15 mouse cellular contexts compared by ENCODE assay signal in genomic region chr4:95177753-95178152, GRCm38 (mm10).
"Had no signal": no experiment of that assay in that cellular context is flagged by ENCODE, and none has a peak within 500 bp of the region (broad histone marks: within the 10 kb centered on the region; RNA-seq: fewer than 3 reads in every experiment).

No protein-coding gene starts in this region.

- DNase-seq: kidney, postnatal 14 days; layer of hippocampus, adult 9-11 months; layer of hippocampus, postnatal 36 days; liver, embryonic 13.5 days; liver, postnatal 0 days; lung, postnatal 14 days; right cerebral cortex, adult 18-20 months; right cerebral cortex, postnatal 25 days; thymus, postnatal 4 days had no signal

- H3K27ac ChIP-seq: kidney, embryonic 15.5 days; limb, embryonic 15.5 days; liver, embryonic 13.5 days; lung, embryonic 15.5 days; macrophage; midbrain, embryonic 15.5 days; neural tube, embryonic 13.5 days had no signal

- H3K4me3 ChIP-seq: kidney, embryonic 15.5 days; limb, embryonic 15.5 days; liver, embryonic 13.5 days; lung, embryonic 15.5 days; midbrain, embryonic 15.5 days; neural tube, embryonic 13.5 days had no signal

- ATAC-seq: liver, postnatal 0 days; midbrain, embryonic 15.5 days had no signal
